Mouse (Mus musculus) thymus, postnatal 14 days (tissue): Measurements from ENCODE around the gene Bcl6b.

Experiments
- DNase-seq: peaks from one replicate; pipeline ENCODE4 v3.0.0; 2021

Gene Bcl6b

DNA sequence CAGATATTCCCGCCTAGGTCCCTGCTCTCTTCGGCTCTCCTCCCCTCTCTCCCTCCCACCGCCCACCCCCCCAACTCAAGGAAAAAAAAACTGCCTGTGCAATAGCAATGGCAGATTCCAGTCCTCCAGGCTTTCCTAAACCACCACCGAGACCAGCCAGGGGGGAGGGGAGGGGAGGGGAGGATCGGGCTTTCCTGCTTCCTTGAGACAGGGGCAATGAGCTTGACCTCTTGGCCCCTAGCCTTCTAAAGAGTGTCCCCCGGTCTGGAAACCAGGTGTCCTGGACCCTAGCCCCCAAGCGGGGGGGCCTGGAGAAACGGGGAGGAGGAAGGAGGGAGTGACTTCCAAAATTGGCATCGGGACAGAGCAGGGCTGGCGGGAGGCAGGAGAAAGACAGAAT is 2.9 kb upstream of the Bcl6b start:
- DNase-seq = no peak

GRCm38 (mm10) chr11:70230239-70230727 is 685 bp upstream of the Bcl6b start:
- DNase-seq = peak; percentile 86

- peak; percentile 87 for DNase-seq
Observed at GRCm38 (mm10) chr11:70228828-70229227, 770 bp downstream of the Bcl6b start.

- no peak for DNase-seq
Observed at GRCm38 (mm10) chr11:70227661-70228245, 1.8 kb downstream of the Bcl6b start.

- no peak for DNase-seq
Observed at GRCm38 (mm10) chr11:70227126-70227525, 2.5 kb downstream of the Bcl6b start.

GRCm38 (mm10) chr11:70226602-70226890 is 3.1 kb downstream of the Bcl6b start:
- DNase-seq = no peak

- no peak for DNase-seq
Observed at GRCm38 (mm10) chr11:70225798-70226601, 3.6 kb downstream of the Bcl6b start.

GRCm38 (mm10) chr11:70223724-70224123 is 5.9 kb downstream of the Bcl6b start:
- no peak for DNase-seq

GRCm38 (mm10) chr11:70221603-70222500 is 7.7 kb downstream of the Bcl6b start:
- DNase-seq = no peak

DNA sequence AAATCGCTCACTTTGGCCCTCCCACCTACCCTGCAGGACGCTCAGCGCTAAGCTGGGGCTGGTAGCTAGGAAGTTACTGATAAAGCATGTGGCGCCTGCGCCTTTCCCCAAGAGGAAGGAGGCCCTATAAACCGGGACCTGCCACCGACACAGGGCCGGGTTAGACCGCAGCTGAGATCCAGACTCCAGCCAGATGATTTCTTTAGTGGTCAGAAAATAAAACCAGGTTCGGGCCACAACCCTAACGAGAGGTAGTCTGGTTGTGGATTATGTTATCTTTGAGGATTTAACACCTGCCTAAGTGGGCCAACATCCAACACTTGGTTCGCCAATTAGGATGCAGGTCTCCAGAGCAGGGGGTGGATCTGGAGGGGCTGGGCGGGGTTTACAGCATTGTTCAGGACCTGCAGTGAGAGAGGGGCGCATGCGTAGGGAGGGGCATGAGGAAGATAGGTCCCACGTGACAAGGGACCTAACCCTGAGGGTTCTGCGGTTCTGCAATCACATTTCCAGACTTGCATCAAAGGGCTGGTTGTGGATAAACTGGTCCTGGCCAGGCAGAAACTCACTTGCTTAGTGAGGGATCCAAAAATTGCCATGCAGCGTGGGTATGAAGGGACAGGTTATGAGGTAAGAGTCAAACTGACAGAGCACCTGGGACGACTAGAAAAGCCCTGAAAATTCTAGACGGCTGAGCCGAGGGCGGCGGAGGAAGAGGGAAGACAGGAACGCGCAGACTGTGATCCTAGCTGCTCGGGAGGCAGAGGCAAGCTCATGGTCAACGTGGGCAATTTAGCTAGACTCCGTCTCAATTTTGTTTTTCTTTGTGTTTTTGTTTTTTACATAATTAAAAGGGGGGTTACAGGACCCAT is 8.6 kb downstream of the Bcl6b start, which contains the start of gene Slc16a13:
Gene Slc16a13, minus strand, starts transcription at position 334 of the 872 bp plus-strand sequence.
- peak; percentile 93 for DNase-seq

GRCm38 (mm10) chr11:70220323-70220722 is 9.3 kb downstream of the Bcl6b start:
- DNase-seq = no peak

DNA sequence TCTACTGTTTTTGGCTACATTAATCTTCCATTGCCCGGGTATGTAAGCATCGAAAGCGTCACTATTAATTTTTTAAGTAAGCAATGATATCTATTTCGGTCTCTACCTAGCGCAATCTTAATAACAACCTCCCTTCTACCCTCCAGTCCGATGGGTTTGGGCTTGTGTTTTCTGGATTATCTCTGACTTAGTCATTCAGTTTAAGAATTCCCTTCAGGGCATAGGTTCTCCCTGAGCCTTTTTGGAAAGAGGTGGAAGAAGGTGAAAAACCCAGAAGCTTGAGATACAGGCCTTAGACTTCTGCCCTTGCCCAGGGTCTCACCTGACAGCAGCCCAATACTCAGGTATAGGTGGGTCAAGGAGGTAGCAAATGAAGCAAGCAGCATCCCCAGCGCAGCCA is 9.7 kb downstream of the Bcl6b start:
- DNase-seq = no peak

DNA sequence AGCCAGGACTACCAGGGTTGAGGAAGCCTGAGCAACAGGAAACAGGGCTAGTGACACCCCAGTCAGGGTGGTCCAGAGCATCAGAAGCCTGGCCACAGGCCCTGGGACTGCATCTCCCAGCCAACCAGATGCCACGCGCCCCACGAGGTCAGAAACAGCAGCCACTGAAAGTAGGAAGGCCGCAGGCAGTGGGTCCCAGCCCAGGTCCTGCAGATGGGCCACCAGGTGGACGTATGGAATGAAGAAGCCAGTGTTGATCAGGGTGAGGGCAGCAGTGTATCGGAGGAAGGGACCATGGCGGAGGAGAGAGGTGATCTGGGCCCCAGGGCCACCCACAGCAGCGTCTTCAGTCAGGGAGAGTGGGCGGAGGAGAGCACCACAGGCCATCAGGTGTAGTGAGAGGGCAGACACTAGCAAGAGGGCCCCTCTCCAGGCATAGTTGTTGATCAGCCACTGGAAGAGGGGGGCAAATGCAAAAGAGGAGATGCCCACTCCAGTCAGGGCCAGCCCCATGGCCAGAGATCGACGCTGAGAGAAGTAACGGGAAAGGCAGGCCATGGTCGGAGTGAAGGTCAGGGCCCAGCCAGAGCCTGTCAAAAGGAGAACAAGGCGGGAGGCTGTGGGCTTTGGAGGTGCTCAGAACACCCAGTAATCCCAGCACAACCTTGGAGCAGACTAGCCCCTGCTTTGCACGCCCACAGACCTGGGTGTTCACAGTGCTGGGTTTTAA is 10.7 kb downstream of the Bcl6b start:
- no peak for DNase-seq

DNA sequence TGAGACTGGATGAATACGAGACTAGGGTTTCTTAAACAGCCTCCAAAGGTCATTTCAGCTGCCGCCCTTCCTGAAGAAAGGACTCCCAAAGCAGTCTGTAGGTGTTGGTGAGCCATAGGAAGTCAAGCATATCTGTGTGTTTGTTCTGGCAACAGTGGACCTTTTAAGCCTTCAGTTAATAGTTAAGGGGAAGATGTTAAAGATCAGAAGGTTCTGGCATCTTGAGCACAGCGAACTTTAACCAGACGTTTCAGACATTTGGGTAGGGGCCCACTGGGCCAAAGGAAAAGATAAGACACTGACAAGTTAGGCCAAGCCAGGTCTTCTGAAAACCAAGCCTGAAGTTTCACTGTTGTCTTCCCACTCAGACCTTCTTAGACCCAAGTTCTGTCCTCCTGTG is 11.6 kb downstream of the Bcl6b start:
- DNase-seq = no peak

DNA sequence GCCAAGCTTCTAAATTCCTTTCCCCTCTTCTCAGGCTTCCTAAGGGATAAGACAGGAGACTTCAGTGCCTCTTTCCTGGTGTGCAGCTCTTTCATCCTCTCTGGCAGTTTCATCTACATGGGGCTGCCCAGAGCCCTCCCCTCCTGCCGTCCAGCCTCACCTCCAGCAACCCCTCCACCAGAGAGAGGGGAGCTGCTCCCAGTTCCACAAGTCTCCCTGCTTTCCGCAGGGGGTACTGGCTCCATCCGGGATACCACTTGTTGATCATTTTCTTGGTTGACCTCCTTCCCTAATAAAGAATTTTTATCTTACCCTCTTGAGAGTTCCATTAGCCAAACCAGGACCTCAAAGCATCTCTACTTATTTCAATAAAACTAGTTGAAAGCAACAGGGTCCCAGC is 13.5 kb downstream of the Bcl6b start:
- DNase-seq = no peak

- DNase-seq = no peak
Observed at GRCm38 (mm10) chr11:70215301-70215700, 14.3 kb downstream of the Bcl6b start.

DNA sequence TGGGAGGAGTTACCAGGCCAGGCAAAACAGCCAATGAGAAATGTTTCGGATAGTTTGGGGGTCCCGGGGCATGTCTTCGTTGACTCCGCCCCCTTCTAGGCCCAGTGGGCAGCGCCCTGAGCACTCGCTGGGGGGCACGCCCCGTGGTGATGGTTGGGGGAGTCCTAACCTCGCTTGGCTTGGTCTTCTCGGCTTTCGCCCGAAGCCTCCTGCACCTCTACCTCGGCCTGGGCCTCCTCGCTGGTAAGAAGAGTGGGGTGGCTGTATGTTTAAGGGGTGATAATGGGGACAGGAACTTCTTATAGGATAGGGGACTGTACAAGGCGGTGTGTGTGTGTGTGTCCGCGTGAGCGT is 14.8 kb downstream of the Bcl6b start:
- no peak for DNase-seq

GRCm38 (mm10) chr11:70214191-70214855 is 15.3 kb downstream of the Bcl6b start:
- no peak for DNase-seq

DNA sequence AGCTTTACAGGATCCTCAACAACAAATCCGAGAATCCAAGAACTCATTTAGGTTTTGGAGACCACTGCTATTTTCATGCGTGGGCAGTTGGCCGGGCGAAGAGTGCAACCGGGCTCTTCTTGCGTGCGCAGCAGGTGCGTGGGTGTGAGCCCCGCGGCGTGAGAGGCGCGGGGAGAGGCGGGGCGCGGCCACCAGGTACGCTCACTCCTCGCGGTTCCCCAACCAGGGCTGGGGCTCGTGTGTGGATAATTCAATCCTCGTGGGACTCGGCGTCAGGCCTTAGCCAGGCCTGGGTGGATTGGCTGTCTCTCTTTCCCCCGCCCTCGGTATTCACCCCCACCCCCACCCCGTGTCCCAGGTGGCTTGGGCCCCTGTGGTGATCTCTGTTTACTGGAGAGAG is 15.9 kb downstream of the Bcl6b start:
- no peak for DNase-seq

GRCm38 (mm10) chr11:70212896-70213295 is 16.7 kb downstream of the Bcl6b start:
- peak; percentile 58 for DNase-seq

GRCm38 (mm10) chr11:70212423-70212822 is 17.2 kb downstream of the Bcl6b start, which contains the start of gene Slc16a11:
Slc16a11 (plus strand) TSS chr11:70212752.
- no peak for DNase-seq
